ENCODE assay signal across 7 mouse cellular contexts in the genomic region with DNA sequence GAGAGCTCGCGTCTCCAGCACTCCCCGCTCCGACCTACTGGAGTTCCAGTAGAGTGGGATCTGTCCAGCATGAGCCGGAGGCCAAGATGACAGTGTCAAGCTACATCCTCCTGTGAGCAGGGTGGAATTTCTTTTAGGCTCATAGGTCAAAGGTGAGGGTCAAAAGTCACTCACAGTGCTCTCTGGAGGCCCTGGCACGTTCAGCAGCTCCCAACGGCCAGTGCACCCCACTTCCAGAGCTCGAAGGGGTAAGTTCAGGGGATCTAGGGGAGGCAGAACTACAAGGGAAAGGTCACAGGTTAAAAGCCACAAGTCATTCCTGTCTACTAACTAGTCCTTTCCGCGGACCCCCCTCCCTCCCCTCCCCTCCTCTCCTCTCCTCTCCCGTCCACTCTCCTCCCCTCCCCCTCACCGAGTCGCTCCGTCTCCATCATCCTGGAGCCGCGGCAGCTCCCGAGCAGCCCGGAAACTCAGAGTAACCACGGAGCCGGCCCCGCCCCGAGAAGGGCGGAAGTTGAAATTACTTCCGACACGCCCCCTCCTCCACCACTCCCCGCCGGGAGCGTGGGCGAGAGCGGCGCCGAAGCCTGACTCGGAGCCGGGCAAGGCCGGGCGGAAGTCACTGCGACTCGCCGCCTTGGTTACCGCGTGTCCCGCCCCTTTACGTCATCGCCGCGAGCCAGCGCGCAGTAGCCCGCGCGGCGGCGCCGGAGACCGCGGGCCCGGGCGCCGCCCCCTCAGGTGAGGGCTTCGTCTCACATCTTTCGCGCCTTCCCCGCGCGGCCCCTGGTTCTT. TPM values are rescaled to one million over a fixed set of nuclear protein-coding genes. Genes with fewer than 3 reads are reported as not detected.
DNase-seq lines count a peak whose midpoint lies in the region; ATAC-seq lines count a peak whose summit lies in the region.

TSS of gene Skiv2l (minus strand) at position 489 of the 795 bp plus-strand sequence.
TSS of gene Nelfe (plus strand) at position 670 of the 795 bp plus-strand sequence.

- peaks cover 45% of the 10 kb centered on the region for H3K36me3 ChIP-seq in intestine, embryonic 15.5 days
- H3K36me3 ChIP-seq in midbrain, embryonic 10.5 days = peaks cover 64% of the 10 kb centered on the region

- peak; percentile 98 for ATAC-seq in intestine, embryonic 15.5 days

- H3K4me2 ChIP-seq in intestine, embryonic 15.5 days (replicated peaks) = peak within 1 kb of the TSS; percentile 79

- under 1% methylated on average over 65 of the region's 65 CpGs for WGBS in intestine, embryonic 15.5 days
- 1% methylated on average over 65 of the region's 65 CpGs for WGBS in midbrain, embryonic 10.5 days

- H3K9me3 ChIP-seq in intestine, embryonic 15.5 days = no peaks in the 10 kb centered on the region
- H3K9me3 ChIP-seq in midbrain, embryonic 10.5 days (replicated peaks) = no peaks in the 10 kb centered on the region

- intact Hi-C loops in gastrocnemius, postnatal 36 days (cut with DNase I) = loop anchor here (10.0 kb wide), 1 partner anchor 675 kb away; no protein-coding TSS in a partner anchor
- intact Hi-C loops in left cerebral cortex, postnatal 25 days (cut with DNase I) = loop anchor here (1.0 to 5.0 kb wide), 3 partner anchors 14 to 132 kb away; partner anchors contain the start of genes Lsm2 and Stk19

- H3K27ac ChIP-seq in intestine, embryonic 15.5 days = peak within 1 kb of the TSS; percentile 73; the same call in 1 of the 2 replicates
- peak within 1 kb of the TSS; percentile 88 for H3K27ac ChIP-seq in midbrain, embryonic 10.5 days (replicated peaks)

- peaks cover 17% of the 10 kb centered on the region for H3K4me1 ChIP-seq in intestine, embryonic 15.5 days (replicated peaks)
- peaks cover 30% of the 10 kb centered on the region for H3K4me1 ChIP-seq in midbrain, embryonic 10.5 days

- H3K27me3 ChIP-seq in intestine, embryonic 15.5 days (replicated peaks) = no peaks in the 10 kb centered on the region
- no peaks in the 10 kb centered on the region for H3K27me3 ChIP-seq in midbrain, embryonic 10.5 days (ENCODE audit: low read depth, poor library complexity, severe bottlenecking)

- peak within 1 kb of the TSS; percentile 72 for H3K4me3 ChIP-seq in intestine, embryonic 15.5 days (replicated peaks)
- peak within 1 kb of the TSS; percentile 96 for H3K4me3 ChIP-seq in midbrain, embryonic 10.5 days

- H3K9ac ChIP-seq in intestine, embryonic 15.5 days = peak within 1 kb of the TSS; percentile 73

- DNase-seq in adrenal gland, adult 2 months = peak; percentile 99
- peak; percentile 98 for DNase-seq in embryo, embryonic 11.5 days (ENCODE audit: low read depth, low spot score)
- DNase-seq in gastrocnemius, postnatal 36 days = peak; percentile 93 to 98
- DNase-seq in left cerebral cortex, postnatal 25 days (ENCODE audit: low spot score in 2 of 2) = peak; percentile 98
- DNase-seq in midbrain, embryonic 10.5 days (ENCODE audit: low spot score) = peak; percentile 98
- peak; percentile 96 for DNase-seq in right cerebral cortex, postnatal 4 days

RNA-seq across cellular contexts. Expression of gene Skiv2l, which starts in this region (rescaled TPM):
- 10 to 100 TPM; 62.1 to 65.8 TPM for total RNA-seq in adrenal gland, adult 2 months (2021)
- polyA plus RNA-seq in adrenal gland, adult 2 months (2012; rRNA removed) = 105 and 112 TPM in 2 replicates
- total RNA-seq in gastrocnemius, postnatal 36 days (2021) = 10 to 100 TPM; 17.0 to 20.0 TPM
- polyA plus RNA-seq in intestine, embryonic 15.5 days (2015; fragmentation: Nextera tagmentation; extraction: Ambion mirVana) = 39.9 and 42.5 TPM in 2 replicates
- 10 to 100 TPM; 64.0 to 65.9 TPM for total RNA-seq in left cerebral cortex, postnatal 25 days (2021)
- polyA plus RNA-seq in midbrain, embryonic 10.5 days (2016; fragmentation: Nextera tagmentation; extraction: Ambion mirVana) = 57.8 and 62.4 TPM in 2 replicates

RNA-seq across cellular contexts. Expression of gene Nelfe, which starts in this region (rescaled TPM):
- total RNA-seq in adrenal gland, adult 2 months (2021) = 10 to 100 TPM; 55.5 to 67.6 TPM
- polyA plus RNA-seq in adrenal gland, adult 2 months (2012; rRNA removed) = 22.8 and 31.5 TPM in 2 replicates
- total RNA-seq in gastrocnemius, postnatal 36 days (2021) = 1 to 10 TPM; 8.8 to 9.0 TPM
- polyA plus RNA-seq in intestine, embryonic 15.5 days (2015; fragmentation: Nextera tagmentation; extraction: Ambion mirVana) = 98.4 and 106 TPM in 2 replicates
- total RNA-seq in left cerebral cortex, postnatal 25 days (2021) = 10 to 100 TPM; 30.9 to 37.9 TPM
- 137 and 139 TPM in 2 replicates for polyA plus RNA-seq in midbrain, embryonic 10.5 days (2016; fragmentation: Nextera tagmentation; extraction: Ambion mirVana)

Comparison
In these comparisons a context has a peak if more than half of its experiments do, and no peak if none do; other contexts are left out.
1. Peak in every context shown above with its lines: DNase-seq, ATAC-seq, H3K4me3 ChIP-seq and H3K27ac ChIP-seq.